In the genomic region with DNA sequence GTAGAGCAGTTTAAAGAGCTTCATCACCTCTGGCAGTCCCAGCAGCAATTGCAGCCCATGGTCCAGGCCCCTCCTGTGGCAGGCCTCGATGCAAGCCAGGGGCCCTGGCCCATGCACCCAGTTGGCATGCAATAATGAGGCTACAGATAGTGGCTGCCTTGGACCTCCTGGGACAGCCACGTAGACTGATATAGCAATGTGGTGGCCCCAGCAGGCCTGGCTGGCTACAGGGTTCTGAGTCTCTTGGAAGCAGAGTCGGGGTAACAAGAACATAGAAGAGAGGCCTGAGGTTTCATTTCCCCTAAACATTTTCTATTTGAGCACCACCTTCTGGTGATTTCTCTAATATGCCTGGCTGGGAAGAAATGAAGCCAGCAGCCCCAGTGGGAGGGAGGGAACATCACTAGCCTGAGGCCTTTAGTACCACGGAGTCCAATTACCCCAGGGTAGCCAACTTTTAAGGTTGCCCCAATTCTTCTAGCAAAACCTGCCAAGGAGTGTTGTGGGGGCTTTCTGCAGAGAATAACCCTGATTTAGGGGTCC, we compare ENCODE assay signal across 9 mouse cellular contexts. TPM values are rescaled to one million over a fixed set of nuclear protein-coding genes. Genes with fewer than 3 reads are reported as not detected.
DNase-seq lines count a peak whose midpoint lies in the region; ATAC-seq and TF ChIP-seq lines count a peak whose summit lies in the region.
"Had no signal": no experiment of that assay in that cellular context is flagged by ENCODE, and none has a peak within 500 bp of the region (broad histone marks: within the 10 kb centered on the region; RNA-seq: fewer than 3 reads in every experiment).

No protein-coding gene starts in this region.

- no peaks in the 10 kb centered on the region for H3K4me1 ChIP-seq in lung, embryonic 14.5 days (ENCODE audit: insufficient read depth)

- 0 out of 2 replicates have a peak overlapping the region, but pooled peaks have one; percentile 32 for H3K27ac ChIP-seq in gastrocnemius, adult 2 months
- H3K27ac ChIP-seq in lung, embryonic 14.5 days (ENCODE audit: low read depth), result no peak overlapping the region

- peak overlapping the region; percentile 28 for H3K4me3 ChIP-seq in gastrocnemius, adult 2 months
- no peak overlapping the region for H3K4me3 ChIP-seq in lung, embryonic 14.5 days (ENCODE audit: low read depth, low read length)

- WGBS in lung, embryonic 14.5 days, result 71% methylated on average over 4 of the region's 4 CpGs

- no peaks in the 10 kb centered on the region for H3K27me3 ChIP-seq in lung, embryonic 14.5 days (ENCODE audit: insufficient read depth, low read length)

- TF ChIP-seq CTCF in gastrocnemius, adult 2 months (IDR thresholded peaks at IDR 0.05), result peak; percentile 49
- TF ChIP-seq CTCF in lung, embryonic 14.5 days (IDR thresholded peaks at IDR 0.05; ENCODE audit: low read depth), result no peak

- DNase-seq in gastrocnemius, adult 2 months, result peak; percentile 46
- no peak for DNase-seq in gastrocnemius, adult 8-10 months (ENCODE audit: low spot score in 2 of 2)
- DNase-seq in lung, embryonic 14.5 days, result peak; percentile 51
- DNase-seq in lung, postnatal 14 days, result no peak
- DNase-seq in adipocyte (ENCODE audit: low spot score), result peak; percentile 35
- no peak for DNase-seq in right cerebral cortex, adult 2 months (ENCODE audit: low spot score in 2 of 2)
- no peak for DNase-seq in gastrocnemius, postnatal 14 days
- DNase-seq: kidney, adult 8-10 months had no signal

- H3K9me3 ChIP-seq in lung, embryonic 14.5 days (ENCODE audit: low read depth, low read length), result no peaks in the 10 kb centered on the region

- no peak overlapping the region for H3K4me2 ChIP-seq in lung, embryonic 14.5 days

- no peak for ATAC-seq in lung, embryonic 14.5 days (ENCODE audit: insufficient read depth)
- 0 out of 2 replicates have a peak, but pooled peaks have one; percentile 13 for ATAC-seq in megakaryocyte-erythroid progenitor cell, adult 5-6 weeks (replicated peaks; ENCODE audit: low FRiP score, low TSS enrichment, poor library complexity, severe bottlenecking)

- no peak overlapping the region for H3K9ac ChIP-seq in lung, embryonic 14.5 days

- peaks cover 25% of the 10 kb centered on the region for H3K36me3 ChIP-seq in lung, embryonic 14.5 days (ENCODE audit: insufficient read depth)

- intact Hi-C loops in gastrocnemius, adult 2 months (cut with DNase I), result no loop called here
- intact Hi-C loops in gastrocnemius, postnatal 14 days (cut with DNase I; ENCODE audit: low total_unique reads), result no loop called here

RNA-seq across cellular contexts. Expression of gene Irf5, which starts 10.3 kb away (rescaled TPM):
- 1 to 10 TPM; 1.1 to 3.8 TPM for total RNA-seq in gastrocnemius, adult 2 months (2021)
- 1 to 10 TPM; 1.0 to 3.1 (median 1.7) TPM for total RNA-seq in gastrocnemius, adult 8-10 months (2022)
- 3.7 and 4.2 TPM in 2 replicates for polyA plus RNA-seq in lung, embryonic 14.5 days (2014; fragmentation: Nextera tagmentation; extraction: Ambion mirVana)
- total RNA-seq in megakaryocyte-erythroid progenitor cell, adult 5-6 weeks (2014; fragmentation: Nextera tagmentation), result 0.59 and 1.1 TPM in 2 replicates
- 0.99 and 5.9 TPM in 2 replicates for total RNA-seq in megakaryocyte-erythroid progenitor cell, adult 5-6 weeks (2017)
- total RNA-seq in gastrocnemius, postnatal 14 days (2021), result 1 to 10 TPM; 1.0 to 1.8 TPM

RNA-seq across cellular contexts. Expression of gene Kcp, which starts 29.0 kb away (rescaled TPM):
- total RNA-seq in gastrocnemius, adult 2 months (2021), result 1 to 10 TPM; 3.8 to 4.0 TPM
- 1 to 10 TPM; 2.2 to 6.0 (median 4.4) TPM for total RNA-seq in gastrocnemius, adult 8-10 months (2022)
- polyA plus RNA-seq in lung, embryonic 14.5 days (2014; fragmentation: Nextera tagmentation; extraction: Ambion mirVana), result 17.3 and 22.0 TPM in 2 replicates
- total RNA-seq in megakaryocyte-erythroid progenitor cell, adult 5-6 weeks (2014; fragmentation: Nextera tagmentation), result not detected in 2 replicates
- not detected in 2 replicates for total RNA-seq in megakaryocyte-erythroid progenitor cell, adult 5-6 weeks (2017)
- 10 to 100 TPM; 12.4 to 13.8 TPM for total RNA-seq in gastrocnemius, postnatal 14 days (2021)

Comparison
In these comparisons a context has a peak if more than half of its experiments do, and no peak if none do; other contexts are left out.
1. DNase-seq: peak in gastrocnemius, adult 2 months (single experiment), lung, embryonic 14.5 days (single experiment) and adipocyte (single experiment); none in gastrocnemius, adult 8-10 months (0 of 2), lung, postnatal 14 days (single experiment), right cerebral cortex, adult 2 months (0 of 2) and gastrocnemius, postnatal 14 days (single experiment).